In the genomic region with DNA sequence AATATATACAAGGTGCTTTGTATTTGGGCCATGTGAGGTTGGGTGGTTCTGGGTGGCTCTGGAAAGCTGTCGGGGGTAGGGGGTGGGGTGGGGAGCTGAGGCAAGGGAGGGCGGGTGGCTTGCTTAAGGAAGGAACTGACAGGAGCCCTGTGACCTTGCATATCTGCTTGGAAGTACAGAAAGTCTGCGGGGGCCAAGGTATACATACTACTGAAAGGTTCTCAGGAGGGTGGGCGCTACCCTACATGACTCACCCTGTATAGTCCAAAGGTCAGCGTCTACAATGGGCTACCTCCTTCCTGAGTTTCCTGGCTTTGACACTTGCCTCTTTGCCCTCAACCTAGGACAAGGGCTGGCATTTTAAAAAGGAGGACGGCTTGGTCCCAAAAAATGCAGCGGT, we compare ENCODE assay signal across 18 mouse cellular contexts.
"Had no signal": no experiment of that assay in that cellular context is flagged by ENCODE, and none has a peak within 500 bp of the region (broad histone marks: within the 10 kb centered on the region; RNA-seq: fewer than 3 reads in every experiment).

No protein-coding gene starts in this region.

- H3K4me3 ChIP-seq: midbrain, embryonic 10.5 days; midbrain, embryonic 12.5 days; myocyte; neural tube, embryonic 13.5 days; neural tube, embryonic 15.5 days had no signal

- H3K36me3 ChIP-seq: midbrain, embryonic 10.5 days; midbrain, embryonic 12.5 days; neural tube, embryonic 13.5 days; neural tube, embryonic 15.5 days had no signal

- H3K27ac ChIP-seq: midbrain, embryonic 10.5 days; midbrain, embryonic 12.5 days; neural tube, embryonic 13.5 days; neural tube, embryonic 15.5 days had no signal

- H3K4me2 ChIP-seq: lung, embryonic 14.5 days; midbrain, embryonic 12.5 days; neural tube, embryonic 13.5 days; neural tube, embryonic 15.5 days had no signal

- DNase-seq: lung, adult 18-20 months; lung, embryonic 14.5 days; lung, postnatal 10 days; lung, postnatal 4 days; midbrain, embryonic 14.5 days; right cerebral cortex, adult 18-20 months; right cerebral cortex, postnatal 25 days; right cerebral cortex, postnatal 4 days; spleen, adult 18-20 months; thymus, adult 2 months; thymus, postnatal 25 days; thymus, postnatal 4 days had no signal

- H3K9ac ChIP-seq: lung, embryonic 14.5 days; midbrain, embryonic 12.5 days; neural tube, embryonic 13.5 days; neural tube, embryonic 15.5 days had no signal

- ATAC-seq: midbrain, embryonic 16.5 days had no signal

- H3K27me3 ChIP-seq: midbrain, embryonic 12.5 days; neural tube, embryonic 15.5 days had no signal

- H3K4me1 ChIP-seq: midbrain, embryonic 10.5 days had no signal

- H3K9me3 ChIP-seq: midbrain, embryonic 10.5 days; midbrain, embryonic 12.5 days; neural tube, embryonic 13.5 days; neural tube, embryonic 15.5 days had no signal
